8 mouse cellular contexts compared by ENCODE assay signal in the genomic region with DNA sequence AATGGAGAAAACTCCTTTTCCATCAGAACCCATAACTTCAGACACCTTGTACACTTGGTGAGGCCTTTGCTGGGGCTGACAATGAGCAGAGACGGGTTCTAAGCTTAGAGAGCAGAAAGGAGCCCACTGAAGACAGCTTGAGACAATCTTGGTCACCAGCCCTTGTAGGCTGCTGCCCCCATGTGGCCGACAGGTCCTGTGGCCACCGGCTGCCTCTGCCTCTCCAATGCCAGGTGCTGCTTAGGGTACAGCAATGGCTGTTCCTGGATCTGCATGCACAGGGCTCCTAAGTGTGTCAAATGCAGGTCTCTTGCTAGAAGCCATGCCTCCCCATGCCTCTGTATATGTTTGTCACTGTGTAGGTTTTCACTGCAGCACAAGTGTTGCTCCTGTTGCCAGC. TPM values are rescaled to one million over a fixed set of nuclear protein-coding genes. Genes with fewer than 3 reads are reported as not detected.
A peak's percentile ranks its signal among the peaks of the same experiment; 100 is the strongest.
DNase-seq lines count a peak whose midpoint lies in the region; ATAC-seq lines count a peak whose summit lies in the region.

No protein-coding gene starts in this region.

- H3K9ac ChIP-seq in hindbrain, embryonic 13.5 days: no peak overlapping the region

- no peak overlapping the region for H3K4me3 ChIP-seq in hindbrain, embryonic 13.5 days

- peak; percentile 40 for DNase-seq in Muller cell, postnatal 12 days (ENCODE audit: inconsistent ontology term)
- peak; percentile 60 for DNase-seq in cerebellum, adult 9-10 months
- DNase-seq in frontal cortex, postnatal 10 days (ENCODE audit: low spot score in 2 of 2): peak; percentile 49 to 70
- peak; percentile 44 to 72 for DNase-seq in layer of hippocampus, postnatal 25 days (ENCODE audit: extremely low spot score in 1 of 2, low spot score in 1 of 2)
- peak; percentile 90 for DNase-seq in lung, postnatal 25 days (ENCODE audit: low spot score)
- peak; percentile 39 for DNase-seq in retina, postnatal 7 days (ENCODE audit: low read depth, low spot score)
- peak; percentile 60 for DNase-seq in urinary bladder, adult 2 months (ENCODE audit: low spot score)

- no peaks in the 10 kb centered on the region for H3K27me3 ChIP-seq in hindbrain, embryonic 13.5 days

- H3K36me3 ChIP-seq in hindbrain, embryonic 13.5 days: peaks cover 98% of the 10 kb centered on the region

- no peaks in the 10 kb centered on the region for H3K9me3 ChIP-seq in hindbrain, embryonic 13.5 days

- no peaks in the 10 kb centered on the region for H3K4me1 ChIP-seq in hindbrain, embryonic 13.5 days (replicated peaks)

- no peak overlapping the region for H3K27ac ChIP-seq in hindbrain, embryonic 13.5 days

- H3K4me2 ChIP-seq in hindbrain, embryonic 13.5 days: no peak overlapping the region

- peak; percentile 68 for ATAC-seq in hindbrain, embryonic 13.5 days (ENCODE audit: low FRiP score)

- WGBS in hindbrain, embryonic 13.5 days: 39% methylated on average over 3 of the region's 3 CpGs

RNA-seq across cellular contexts. Expression of a gene that starts 47.0 kb away (rescaled TPM):
- 5.0 and 5.9 TPM in 2 replicates for polyA plus RNA-seq in hindbrain, embryonic 13.5 days (2015; fragmentation: Nextera tagmentation; extraction: Ambion mirVana)
- 10 to 100 TPM; 14.3 to 18.0 TPM for total RNA-seq in layer of hippocampus, postnatal 25 days (2021)
- polyA plus RNA-seq in urinary bladder, adult 2 months (2012; rRNA removed): 32.4 and 36.7 TPM in 2 replicates

RNA-seq across cellular contexts. Expression of a gene that starts 55.4 kb away (rescaled TPM):
- 62.0 and 65.0 TPM in 2 replicates for polyA plus RNA-seq in hindbrain, embryonic 13.5 days (2015; fragmentation: Nextera tagmentation; extraction: Ambion mirVana)
- 10 to 100 TPM; 58.9 to 72.2 TPM for total RNA-seq in layer of hippocampus, postnatal 25 days (2021)
- 52.1 and 54.6 TPM in 2 replicates for polyA plus RNA-seq in urinary bladder, adult 2 months (2012; rRNA removed)

Comparison
In these comparisons a context has a peak if more than half of its experiments do, and no peak if none do; other contexts are left out.
1. DNase-seq: peak in every context shown above with its lines; median percentile 90 in lung, postnatal 25 days; 60 in cerebellum, adult 9-10 months; 60 in urinary bladder, adult 2 months; 60 in frontal cortex, postnatal 10 days; 58 in layer of hippocampus, postnatal 25 days; 40 in Muller cell, postnatal 12 days; 39 in retina, postnatal 7 days.